Mouse (Mus musculus) ovary, postnatal 14 days (tissue): ENCODE results near the gene Ankrd12.
A peak's percentile ranks its signal among the peaks of the same experiment; 100 is the strongest.

ENCODE experiments used
- DNase-seq: peaks from one replicate; pipeline ENCODE4 v3.0.0; 2022; ENCODE audit warnings: low spot score

Ankrd12 gene

DNA sequence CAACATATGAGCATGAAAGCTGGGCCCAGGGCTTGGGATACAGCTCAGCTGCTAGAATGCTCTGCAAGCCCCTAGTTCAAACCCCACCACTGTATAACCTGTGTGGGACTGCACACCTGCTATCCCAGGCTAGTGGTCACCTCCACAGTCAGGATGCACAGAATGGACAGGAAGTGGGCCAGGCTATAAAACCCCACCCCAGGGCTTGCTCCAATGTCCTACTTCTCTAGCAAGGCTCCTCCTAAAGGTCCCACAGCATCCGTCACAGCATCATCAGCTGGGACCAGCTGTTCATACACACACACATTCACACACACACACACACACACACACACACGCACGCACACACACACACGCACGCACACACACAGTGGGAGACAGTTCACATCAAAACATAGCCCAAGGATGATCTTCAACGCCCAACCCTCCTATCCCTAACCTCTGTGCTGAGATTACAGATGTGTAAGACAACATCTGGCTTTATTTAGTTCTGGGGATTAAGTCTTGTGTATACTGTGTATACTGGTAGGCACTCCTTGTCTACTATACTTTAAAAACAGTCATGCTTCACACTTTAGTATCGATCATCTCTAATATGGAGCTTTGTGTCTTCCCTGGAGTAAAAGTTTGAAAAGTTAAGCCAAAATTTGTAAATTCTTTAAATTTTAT is 146.6 kb downstream of the Ankrd12 start:
- DNase-seq = no peak

DNA sequence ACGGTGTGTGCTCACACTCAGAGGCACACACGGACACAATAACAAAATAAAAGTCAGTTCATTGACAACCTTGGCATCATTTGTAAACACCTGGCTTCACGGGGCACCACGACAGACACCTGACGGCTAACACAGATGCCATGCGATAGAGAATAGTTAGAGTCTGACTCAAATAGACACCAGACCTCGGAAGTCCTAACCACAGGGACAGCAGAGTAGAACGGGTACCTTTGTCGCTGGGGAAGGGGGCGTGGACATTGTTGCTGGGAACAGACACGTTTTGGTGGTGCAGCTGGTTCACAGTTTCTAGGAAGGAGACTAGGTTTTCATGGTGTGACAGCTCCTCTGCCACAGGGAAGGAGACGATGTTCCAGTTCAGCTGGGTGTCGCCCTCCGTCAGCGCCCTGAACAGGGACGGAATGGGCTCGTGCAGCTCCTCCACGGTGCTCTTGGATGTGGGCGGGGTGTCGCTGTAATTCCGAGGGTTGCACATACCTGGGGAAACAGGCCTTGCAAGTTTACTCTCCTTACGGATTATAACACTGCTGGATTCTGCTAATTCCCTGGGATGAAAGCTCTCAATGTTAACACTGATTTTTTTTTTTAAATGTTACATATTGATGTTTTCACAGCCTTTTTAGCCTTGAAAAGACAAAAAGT is 147.4 kb downstream of the Ankrd12 start:
- no peak for DNase-seq

- DNase-seq = no peak
Observed at GRCm38 (mm10) chr17:65927077-65927476, 149.8 kb downstream of the Ankrd12 start.

DNA sequence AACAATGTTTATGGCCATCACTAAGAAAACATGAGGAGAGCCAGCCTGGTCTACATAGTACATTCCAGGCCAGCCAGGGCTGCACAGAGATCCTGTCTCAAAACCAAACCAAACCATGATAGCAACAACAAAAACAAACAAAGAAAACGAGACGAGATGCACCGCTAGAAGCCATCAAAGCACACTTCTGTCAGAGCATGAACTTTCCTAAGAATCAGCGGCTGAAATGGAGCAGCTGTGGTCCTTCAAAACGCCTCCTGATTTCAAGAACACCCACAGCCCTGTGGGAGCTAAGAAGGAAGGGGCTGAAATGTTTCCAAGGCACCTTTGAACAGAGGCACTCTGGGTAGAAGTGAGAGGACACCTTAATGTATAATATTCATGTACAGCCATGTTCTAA is 152.7 kb downstream of the Ankrd12 start:
- no peak for DNase-seq

- DNase-seq = no peak
Observed at GRCm38 (mm10) chr17:65921975-65922374, 154.9 kb downstream of the Ankrd12 start.

GRCm38 (mm10) chr17:65919235-65919634 is 157.7 kb downstream of the Ankrd12 start:
- no peak for DNase-seq

GRCm38 (mm10) chr17:65916135-65916668 is 160.7 kb downstream of the Ankrd12 start:
- peak; percentile 93 for DNase-seq
